Mouse (Mus musculus): ENCODE results near the gene Usp38. TPM values are rescaled to one million over a fixed set of nuclear protein-coding genes. Genes with fewer than 3 reads are reported as not detected.
"Not testable (repeated sequence)": the region's sequence is repeated elsewhere in the genome, so short reads cannot be mapped to it uniquely, and the experiment has no call there.

Gene Usp38
- 23.8 and 24.0 TPM in 2 replicates for polyA plus RNA-seq (2016; fragmentation: Nextera tagmentation; extraction: Ambion mirVana)

DNA sequence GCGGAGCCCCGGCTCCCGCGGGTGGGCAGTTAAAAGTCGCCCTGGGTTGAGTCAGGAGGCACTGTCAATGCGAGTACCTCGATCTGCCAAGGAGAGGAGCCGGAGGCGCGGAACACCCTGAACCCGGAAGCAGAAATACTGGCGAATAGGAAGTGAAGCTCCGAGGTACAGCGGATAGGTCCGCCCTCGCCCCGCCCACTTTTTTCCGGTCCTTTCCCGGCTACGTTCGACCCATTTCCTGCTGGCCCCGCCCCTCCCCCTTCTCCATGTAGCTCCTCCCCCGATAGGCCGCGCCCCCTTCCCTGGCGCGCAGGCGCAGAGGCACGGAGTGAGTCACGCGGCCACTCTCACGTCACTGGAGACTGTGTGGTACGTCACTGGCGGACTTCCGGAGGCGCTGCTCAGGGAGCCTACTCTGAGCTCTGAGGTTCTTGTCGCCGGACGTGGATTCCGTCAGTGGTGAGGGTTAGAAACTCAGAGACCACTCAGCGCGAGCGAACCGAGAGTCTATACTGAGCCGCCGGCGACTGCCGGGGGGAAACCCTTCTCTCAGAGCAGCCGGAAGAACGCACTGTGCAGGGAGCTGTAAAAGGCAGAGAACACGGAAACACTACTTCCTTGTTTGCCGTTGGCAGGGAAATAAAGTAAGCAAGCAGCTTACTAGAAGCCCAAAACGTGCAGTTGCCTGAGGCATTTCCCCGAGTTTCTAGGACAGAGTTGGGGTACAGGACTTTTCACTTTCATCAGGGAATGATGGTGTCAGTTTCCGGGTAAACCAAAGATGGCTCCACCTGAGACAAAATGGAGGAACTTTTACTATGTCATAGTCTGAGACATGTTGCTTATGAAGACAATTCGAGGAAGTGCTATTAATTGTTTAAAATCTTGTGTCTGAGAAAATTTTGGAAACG lies at the start of gene Usp38:
Gene Usp38 (minus strand): TSS at position 140 of the 911 bp plus-strand sequence.
- H3K9me3 ChIP-seq, result no peaks in the 10 kb centered on the region
- H3K4me1 ChIP-seq, result peaks cover 30% of the 10 kb centered on the region
- H3K4me3 ChIP-seq, result peak within 1 kb of the TSS; percentile 96
- no peaks in the 10 kb centered on the region for H3K27me3 ChIP-seq (ENCODE audit: poor library complexity, severe bottlenecking)
- peak within 1 kb of the TSS; percentile 90 for H3K27ac ChIP-seq
- 3% methylated on average over 57 of the region's 57 CpGs for WGBS
- DNase-seq (ENCODE audit: extremely low spot score, low spot score), result peak; percentile 99
- peaks cover 10% of the 10 kb centered on the region for H3K36me3 ChIP-seq (replicated peaks)

DNA sequence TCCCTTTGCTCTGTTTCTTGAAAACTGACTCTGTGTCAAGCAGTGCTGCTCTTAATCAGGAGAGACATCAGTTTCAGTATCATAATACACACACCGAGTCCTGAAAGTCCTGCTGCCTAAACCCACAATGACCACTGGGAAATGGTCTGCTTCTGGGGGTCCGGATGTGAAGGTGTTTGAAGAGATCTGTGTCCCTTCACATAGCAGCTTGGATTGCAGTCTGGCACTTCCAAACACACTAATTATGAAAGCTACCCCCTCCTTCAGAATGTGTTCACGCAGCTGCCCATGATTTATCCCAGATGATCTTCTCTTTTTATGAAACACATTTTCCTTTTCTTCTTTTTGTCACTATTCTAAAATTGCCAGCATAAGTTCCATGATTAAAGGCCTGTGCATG lies 47.8 kb upstream of the Usp38 start:
- H3K9me3 ChIP-seq, result no peaks in the 10 kb centered on the region
- no peak for DNase-seq (ENCODE audit: extremely low spot score, low spot score)
- 86% methylated on average over 3 of the region's 3 CpGs for WGBS
- no peaks in the 10 kb centered on the region for H3K4me1 ChIP-seq
- H3K36me3 ChIP-seq (replicated peaks), result no peaks in the 10 kb centered on the region
- H3K27ac ChIP-seq, result no peak overlapping the region
- H3K27me3 ChIP-seq (ENCODE audit: poor library complexity, severe bottlenecking), result no peaks in the 10 kb centered on the region
- no peak overlapping the region for H3K4me3 ChIP-seq

DNA sequence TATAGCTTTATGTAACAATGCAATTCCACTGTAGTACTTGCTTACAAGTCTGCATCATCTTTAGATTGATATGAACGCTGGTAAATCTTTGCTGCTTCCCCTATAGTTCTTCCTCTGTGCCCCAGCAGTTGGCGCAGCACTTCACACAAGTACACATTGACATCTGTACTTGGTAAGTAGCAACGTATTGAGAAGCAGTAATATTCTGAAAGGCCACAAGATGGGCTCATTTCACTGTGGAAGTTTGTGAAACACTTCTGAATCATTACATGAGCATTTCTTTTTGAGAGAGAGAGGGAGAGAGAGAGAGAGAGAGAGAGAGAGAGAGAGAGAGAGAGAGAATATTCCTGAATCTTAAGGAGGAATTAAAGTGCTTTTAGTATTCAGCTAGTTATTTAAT lies 47.2 kb upstream of the Usp38 start:
- Histone ChIP-seq H3K4me3 (no peak overlapping the region), H3K36me3 (replicated peaks) (no peaks in the 10 kb centered on the region), H3K4me1 (no peaks in the 10 kb centered on the region), H3K27ac (no peak overlapping the region), H3K9me3 (no peaks in the 10 kb centered on the region), H3K27me3 (ENCODE audit: poor library complexity, severe bottlenecking) (no peaks in the 10 kb centered on the region)
- no peak for DNase-seq (ENCODE audit: extremely low spot score, low spot score)
- WGBS, result 54% methylated on average over 3 of the region's 3 CpGs

DNA sequence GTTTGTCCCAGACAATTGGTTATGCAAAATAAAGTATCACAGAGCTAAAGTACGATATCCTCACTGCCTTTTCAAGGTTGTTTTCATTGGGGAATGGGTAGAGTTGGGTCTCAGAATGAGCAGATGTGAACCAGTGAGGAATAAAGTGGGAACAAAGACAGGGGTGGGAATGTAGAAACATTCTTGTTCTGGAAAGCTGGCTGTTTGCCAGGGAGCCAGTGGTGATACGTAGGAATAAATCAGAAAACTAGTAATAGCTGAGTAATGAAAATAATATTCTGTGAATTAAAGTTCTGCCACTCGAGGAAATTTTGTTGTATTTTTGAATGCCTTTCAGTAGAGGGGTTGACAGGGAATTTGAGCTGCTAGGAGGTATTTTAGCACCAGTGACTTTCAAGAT lies 29.5 kb upstream of the Usp38 start:
- Histone ChIP-seq H3K4me3 (no peak overlapping the region), H3K27ac (no peak overlapping the region), H3K4me1 (no peaks in the 10 kb centered on the region), H3K9me3 (no peaks in the 10 kb centered on the region), H3K36me3 (replicated peaks) (no peaks in the 10 kb centered on the region), H3K27me3 (ENCODE audit: poor library complexity, severe bottlenecking) (no peaks in the 10 kb centered on the region)
- DNase-seq (ENCODE audit: extremely low spot score, low spot score), result no peak
- 78% methylated on average over 3 of the region's 3 CpGs for WGBS

DNA sequence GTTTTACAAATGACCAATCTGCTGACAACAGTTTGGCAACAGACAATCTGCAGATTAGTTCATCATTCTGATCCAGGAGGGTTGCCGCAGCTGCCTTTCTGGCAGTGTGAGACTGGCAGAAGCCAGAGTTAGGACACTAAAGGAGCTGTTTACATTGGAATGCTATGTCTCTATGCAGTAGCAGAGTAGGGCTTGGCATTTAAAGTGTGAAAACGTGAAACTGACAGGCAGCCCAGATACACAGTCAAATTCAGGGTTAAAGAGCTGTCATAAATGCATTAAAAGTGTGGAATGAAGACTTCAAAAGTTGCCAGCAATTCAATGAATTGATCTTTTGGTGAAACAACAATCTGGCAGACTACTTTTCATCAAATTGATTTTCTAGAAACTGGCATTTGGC lies 13.3 kb upstream of the Usp38 start:
- Histone ChIP-seq H3K9me3 (peaks cover 23% of the 10 kb centered on the region), H3K4me3 (no peak overlapping the region), H3K27ac (no peak overlapping the region), H3K36me3 (replicated peaks) (no peaks in the 10 kb centered on the region), H3K4me1 (no peaks in the 10 kb centered on the region), H3K27me3 (ENCODE audit: poor library complexity, severe bottlenecking) (no peaks in the 10 kb centered on the region)
- DNase-seq (ENCODE audit: extremely low spot score, low spot score), result no peak
- WGBS, result 63% methylated on average over 2 of the region's 2 CpGs

DNA sequence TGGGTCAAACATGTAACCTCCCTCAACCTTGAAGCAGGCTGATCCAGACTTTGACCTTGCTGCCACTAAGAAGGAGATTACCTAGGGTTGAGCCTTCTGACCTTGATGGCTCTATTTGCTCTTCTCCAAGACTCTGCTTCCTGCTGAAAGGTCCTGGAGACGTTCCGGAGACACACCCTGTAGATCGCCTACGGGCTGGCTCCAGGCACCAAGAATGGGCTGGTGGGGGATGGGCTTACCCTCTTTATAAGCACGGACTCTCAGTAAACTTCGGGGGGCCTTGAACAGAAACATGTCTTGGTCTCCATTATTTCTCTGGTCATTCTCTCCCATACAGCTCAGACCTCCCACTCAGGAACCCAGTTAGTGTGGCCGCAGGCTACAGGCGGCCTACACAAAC lies 2.8 kb upstream of the Usp38 start:
- peaks cover 20% of the 10 kb centered on the region for H3K4me1 ChIP-seq
- 91% methylated on average over 8 of the region's 8 CpGs for WGBS
- DNase-seq (ENCODE audit: extremely low spot score, low spot score); H3K27me3 ChIP-seq (ENCODE audit: poor library complexity, severe bottlenecking); H3K4me3 ChIP-seq; H3K9me3 ChIP-seq; H3K27ac ChIP-seq; H3K36me3 ChIP-seq (replicated peaks): not testable (repeated sequence)

DNA sequence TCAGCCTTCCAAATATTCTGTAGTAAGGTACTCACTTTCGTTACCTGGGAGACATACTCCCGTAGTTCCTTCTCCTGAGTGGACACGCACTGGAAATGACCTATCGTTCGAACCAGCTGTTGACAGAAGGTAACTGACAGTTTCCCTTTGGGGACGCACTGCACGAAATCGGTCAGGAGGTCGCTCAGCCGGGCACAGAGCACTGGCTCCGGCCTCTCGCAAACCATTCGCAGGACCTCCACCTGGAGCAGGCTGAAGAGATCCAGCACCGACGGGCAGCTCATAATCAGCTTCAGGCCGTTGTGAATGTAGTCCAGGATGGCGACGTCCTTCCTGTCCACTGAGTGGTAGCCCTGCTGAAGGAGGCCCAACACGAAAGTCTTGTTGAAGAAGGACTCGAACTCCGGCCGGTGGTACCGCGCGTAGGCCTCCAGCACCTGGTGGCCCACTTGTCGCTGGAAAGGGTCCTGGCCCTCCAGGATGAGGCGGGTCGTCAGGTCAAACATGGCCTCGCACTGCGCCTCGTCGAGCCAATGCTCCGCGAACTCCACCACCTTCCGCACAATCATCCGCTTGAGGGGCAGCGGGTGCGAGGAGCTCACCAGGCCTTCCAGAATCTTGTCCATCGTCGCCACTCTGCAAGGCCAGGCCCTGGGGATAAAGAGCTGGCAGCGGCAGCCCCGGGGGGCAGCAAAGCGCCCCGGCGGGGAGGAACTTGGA lies 757 bp downstream of the Usp38 start:
- H3K4me3 ChIP-seq, result peak overlapping the region; percentile 96
- H3K9me3 ChIP-seq, result no peaks in the 10 kb centered on the region
- peaks cover 21% of the 10 kb centered on the region for H3K36me3 ChIP-seq (replicated peaks)
- peak; percentile 26 for DNase-seq (ENCODE audit: extremely low spot score, low spot score)
- H3K4me1 ChIP-seq, result peaks cover 30% of the 10 kb centered on the region
- H3K27me3 ChIP-seq (ENCODE audit: poor library complexity, severe bottlenecking), result no peaks in the 10 kb centered on the region
- WGBS, result 6% methylated on average over 45 of the region's 45 CpGs
- H3K27ac ChIP-seq, result peak overlapping the region; percentile 90

DNA sequence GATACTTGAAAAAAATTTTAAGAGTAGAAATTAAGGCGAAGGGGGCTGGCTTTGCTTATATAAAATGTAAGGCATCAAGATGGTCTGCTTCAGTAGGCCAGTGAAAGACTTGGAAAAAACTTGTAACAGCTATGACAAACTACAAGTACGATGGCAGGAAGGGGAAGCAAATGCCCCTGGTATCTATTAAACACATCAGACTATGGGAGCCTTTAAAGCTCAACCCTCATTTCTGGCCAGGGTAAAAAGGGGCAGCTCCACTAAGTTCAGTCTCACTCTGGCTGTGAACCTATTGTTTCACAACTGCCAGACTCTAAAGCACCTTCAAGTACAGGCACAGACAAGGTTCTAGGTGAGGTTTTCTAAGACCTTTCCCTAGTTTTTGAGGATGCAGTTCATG lies 2.0 kb downstream of the Usp38 start:
- H3K27me3 ChIP-seq (ENCODE audit: poor library complexity, severe bottlenecking), result no peaks in the 10 kb centered on the region
- H3K4me1 ChIP-seq, result peaks cover 30% of the 10 kb centered on the region
- peaks cover 32% of the 10 kb centered on the region for H3K36me3 ChIP-seq (replicated peaks)
- peak overlapping the region; percentile 96 for H3K4me3 ChIP-seq
- no peak for DNase-seq (ENCODE audit: extremely low spot score, low spot score)
- no peaks in the 10 kb centered on the region for H3K9me3 ChIP-seq
- no peak overlapping the region for H3K27ac ChIP-seq
- 85% methylated on average over 2 of the region's 2 CpGs for WGBS

DNA sequence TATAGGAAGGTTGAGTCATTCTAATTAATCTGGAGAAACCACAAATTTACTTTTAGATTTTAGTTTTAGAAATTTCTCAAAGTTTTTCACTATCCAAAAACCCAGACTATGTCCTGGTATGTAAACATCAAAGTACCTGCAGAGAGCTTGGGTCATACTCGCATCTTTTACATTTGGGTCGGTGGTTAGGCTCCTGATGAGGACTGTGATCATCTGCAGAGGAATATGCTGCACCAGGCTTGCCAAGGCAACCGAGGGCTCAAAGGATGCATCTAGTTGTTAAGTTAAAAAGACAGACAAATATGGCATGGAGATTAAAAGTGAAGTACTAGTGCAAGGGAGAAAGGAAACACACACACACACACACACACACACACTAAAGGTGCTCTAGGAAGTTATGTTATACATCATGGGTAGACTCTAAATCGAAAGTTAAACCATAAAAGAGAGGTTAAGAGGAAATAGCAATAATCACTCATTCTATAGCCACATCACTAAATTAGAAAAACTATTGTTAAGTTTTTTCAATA lies 2.6 kb downstream of the Usp38 start:
- 96% methylated on average over 4 of the region's 4 CpGs for WGBS
- no peak for DNase-seq (ENCODE audit: extremely low spot score, low spot score)
- Histone ChIP-seq H3K36me3 (replicated peaks) (peaks cover 38% of the 10 kb centered on the region), H3K27me3 (ENCODE audit: poor library complexity, severe bottlenecking) (no peaks in the 10 kb centered on the region), H3K9me3 (no peaks in the 10 kb centered on the region), H3K4me3 (peak overlapping the region; percentile 96), H3K27ac (no peak overlapping the region), H3K4me1 (peaks cover 30% of the 10 kb centered on the region)

DNA sequence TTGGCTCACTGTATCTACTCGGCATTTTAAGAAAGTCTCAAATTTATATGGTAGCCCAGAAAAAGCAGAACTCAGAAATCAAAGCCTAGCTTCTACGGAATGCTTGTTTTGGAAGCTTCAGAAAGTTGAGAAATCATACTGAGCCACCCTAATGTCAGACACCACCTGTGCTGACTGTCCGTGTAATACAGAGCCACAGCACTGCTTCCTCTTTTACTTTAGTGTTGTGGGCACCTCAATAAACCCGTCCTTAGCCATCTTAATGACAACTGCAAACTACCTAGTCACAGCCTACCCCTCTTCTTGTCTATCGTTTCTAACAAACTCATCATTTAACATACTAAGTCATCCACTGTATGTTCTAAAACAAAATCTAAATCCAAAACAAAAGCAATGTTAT lies 4.3 kb downstream of the Usp38 start:
- H3K4me1 ChIP-seq, result peaks cover 25% of the 10 kb centered on the region
- H3K9me3 ChIP-seq, result no peaks in the 10 kb centered on the region
- H3K36me3 ChIP-seq (replicated peaks), result peaks cover 54% of the 10 kb centered on the region
- WGBS, result 93% methylated on average over 5 of the region's 5 CpGs
- no peak overlapping the region for H3K4me3 ChIP-seq
- H3K27me3 ChIP-seq (ENCODE audit: poor library complexity, severe bottlenecking), result no peaks in the 10 kb centered on the region
- DNase-seq (ENCODE audit: extremely low spot score, low spot score), result no peak
- no peak overlapping the region for H3K27ac ChIP-seq

DNA sequence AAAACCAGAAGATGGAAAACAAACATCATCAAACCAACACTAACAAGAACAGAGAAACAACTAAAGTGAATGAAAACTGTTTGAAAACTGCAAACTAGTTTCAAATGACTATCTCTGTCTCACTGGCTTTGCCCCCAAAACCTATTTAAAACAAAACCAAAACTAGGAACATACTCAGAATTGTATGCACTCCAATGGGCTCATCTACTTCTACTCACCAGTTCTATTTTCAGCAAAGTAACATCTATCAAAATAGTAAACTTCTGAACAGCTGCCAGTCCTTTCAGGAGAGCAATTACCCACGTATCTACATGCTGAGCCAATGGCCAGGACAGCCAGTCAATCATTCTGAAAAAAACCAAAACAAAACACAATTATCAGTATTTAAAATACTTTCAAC lies 9.6 kb downstream of the Usp38 start:
- Histone ChIP-seq H3K4me3 (no peak overlapping the region), H3K9me3 (no peaks in the 10 kb centered on the region), H3K36me3 (replicated peaks) (peaks cover 87% of the 10 kb centered on the region), H3K27ac (no peak overlapping the region), H3K4me1 (no peaks in the 10 kb centered on the region), H3K27me3 (ENCODE audit: poor library complexity, severe bottlenecking) (no peaks in the 10 kb centered on the region)
- 89% methylated on average over 1 of the region's 1 CpGs for WGBS
- DNase-seq (ENCODE audit: extremely low spot score, low spot score), result no peak

DNA sequence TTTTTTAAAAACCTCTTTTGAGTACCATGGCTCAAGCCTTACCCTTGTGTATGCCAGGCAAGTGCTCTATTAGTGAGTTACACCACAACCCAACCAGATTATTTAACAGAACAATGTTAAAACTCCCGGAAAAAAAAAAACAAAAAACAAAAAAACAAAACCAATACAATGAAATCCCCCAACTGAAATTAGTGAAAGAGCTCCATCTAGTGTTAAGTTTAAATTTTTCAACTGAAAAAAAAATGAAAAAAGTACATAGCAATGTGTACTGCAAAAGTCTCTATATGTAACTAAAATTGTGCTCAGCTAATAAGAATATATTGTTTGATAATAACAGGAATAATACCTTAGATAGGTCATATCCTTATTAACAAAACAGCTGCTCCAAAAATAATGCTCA lies 18.1 kb downstream of the Usp38 start:
- peaks cover 90% of the 10 kb centered on the region for H3K36me3 ChIP-seq (replicated peaks)
- DNase-seq (ENCODE audit: extremely low spot score, low spot score), result no peak
- no peaks in the 10 kb centered on the region for H3K27me3 ChIP-seq (ENCODE audit: poor library complexity, severe bottlenecking)
- no peak overlapping the region for H3K4me3 ChIP-seq
- H3K4me1 ChIP-seq, result no peaks in the 10 kb centered on the region
- no peak overlapping the region for H3K27ac ChIP-seq
- 39% methylated on average over 1 of the region's 1 CpGs for WGBS
- no peaks in the 10 kb centered on the region for H3K9me3 ChIP-seq

DNA sequence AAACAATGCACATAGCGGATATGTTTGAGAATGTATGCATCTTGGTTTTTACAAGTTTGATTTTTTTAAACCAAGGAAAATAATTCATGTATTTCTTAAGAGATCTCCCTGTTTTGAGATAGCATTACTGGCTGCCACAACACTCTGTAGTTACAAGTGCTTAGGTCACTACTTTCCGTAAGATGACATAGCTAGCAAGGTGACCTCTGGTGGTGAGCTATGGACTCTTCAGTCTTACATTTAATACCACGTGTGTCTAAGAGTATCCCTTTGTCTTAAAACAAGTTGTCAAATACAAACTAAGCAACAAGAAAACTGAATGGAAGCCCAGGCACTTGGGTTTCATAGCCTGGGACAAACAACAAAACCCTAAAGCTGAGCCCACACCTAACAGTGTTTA lies 22.8 kb downstream of the Usp38 start:
- no peak overlapping the region for H3K4me3 ChIP-seq
- H3K4me1 ChIP-seq, result no peaks in the 10 kb centered on the region
- H3K27me3 ChIP-seq (ENCODE audit: poor library complexity, severe bottlenecking), result no peaks in the 10 kb centered on the region
- DNase-seq (ENCODE audit: extremely low spot score, low spot score), result no peak
- WGBS, result 68% methylated on average over 3 of the region's 3 CpGs
- peaks cover 89% of the 10 kb centered on the region for H3K36me3 ChIP-seq (replicated peaks)
- H3K9me3 ChIP-seq, result no peaks in the 10 kb centered on the region
- H3K27ac ChIP-seq, result no peak overlapping the region
